Mouse (Mus musculus) olfactory bulb, adult 2 months (tissue): ENCODE data around the gene Ccdc110.

Experiments used
- CTCF ChIP-seq: fragments of 200-500 bp; IDR thresholded peaks from 2 replicates; pipeline ENCODE4 v1.5.1; 2012; ENCODE audit warnings: low read depth, mild to moderate bottlenecking, low read length, moderate library complexity; ENCODE audit not compliant: insufficient read depth
- POLR2A ChIP-seq: fragments of 200-500 bp; IDR thresholded peaks from 2 replicates; pipeline ENCODE4 v1.6.1; 2012; ENCODE audit warnings: mild to moderate bottlenecking, low read depth, low read length, moderate library complexity; ENCODE audit not compliant: insufficient read depth

GRCm38 (mm10) chr8:45973988-45974505, 39.6 kb downstream of the Ccdc110 start:
- TF ChIP-seq CTCF, result no peak
- TF ChIP-seq POLR2A, result no peak
